Mouse (Mus musculus): ENCODE measurements around the gene Csrnp1.

GRCm38 (mm10) chr9:119975286-119975685 is 9.2 kb downstream of the Csrnp1 start:
- no peak for TF ChIP-seq POLR2A (IDR thresholded peaks at IDR 0.05; ENCODE audit: low read depth, low read length)
- no peak for TF ChIP-seq CTCF (IDR thresholded peaks at IDR 0.05; ENCODE audit: extremely low read depth, insufficient read depth, insufficient read length, insufficient replicate concordance)
